ENCODE assay signal across 21 mouse cellular contexts in genomic region chr7:19864241-19864640, GRCm38 (mm10). TPM values are rescaled to one million over a fixed set of nuclear protein-coding genes. Genes with fewer than 3 reads are reported as not detected.
DNase-seq lines count a peak whose midpoint lies in the region; ATAC-seq and TF ChIP-seq lines count a peak whose summit lies in the region.
"Had no signal": no experiment of that assay in that cellular context is flagged by ENCODE, and none has a peak within 500 bp of the region (broad histone marks: within the 10 kb centered on the region; RNA-seq: fewer than 3 reads in every experiment).

No protein-coding gene starts in this region.

- 0 out of 2 replicates have a peak, but pooled peaks cover 3% of the 10 kb centered on the region for H3K9me3 ChIP-seq in heart, embryonic 12.5 days (replicated peaks)
- no peaks in the 10 kb centered on the region for H3K9me3 ChIP-seq in kidney, postnatal 0 days (replicated peaks; ENCODE audit: low read length)
- H3K9me3 ChIP-seq in midbrain, embryonic 10.5 days (replicated peaks): peaks cover 8% of the 10 kb centered on the region; the same call in 1 of the 2 replicates
- H3K9me3 ChIP-seq: embryonic facial prominence, embryonic 13.5 days; lung, embryonic 15.5 days; neural tube, embryonic 15.5 days; stomach, embryonic 15.5 days had no signal

- WGBS in heart, embryonic 12.5 days: 39% methylated on average over 2 of the region's 2 CpGs
- WGBS in kidney, postnatal 0 days: 31% methylated on average over 2 of the region's 2 CpGs
- WGBS in midbrain, embryonic 10.5 days: 40% methylated on average over 2 of the region's 2 CpGs

- TF ChIP-seq CTCF in kidney, postnatal 0 days (IDR thresholded peaks at IDR 0.05; ENCODE audit: low read depth): no peak

- ATAC-seq in heart, embryonic 12.5 days (ENCODE audit: insufficient number of reproducible peaks, low FRiP score): no peak
- ATAC-seq in kidney, postnatal 0 days (replicated peaks; ENCODE audit: low FRiP score, low read depth): 0 out of 2 replicates have a peak, but pooled peaks have one; percentile 40

- no peak overlapping the region for H3K9ac ChIP-seq in heart, embryonic 12.5 days
- H3K9ac ChIP-seq in kidney, postnatal 0 days (ENCODE audit: low read depth, low read length): no peak overlapping the region
- H3K9ac ChIP-seq: embryonic facial prominence, embryonic 13.5 days; lung, embryonic 15.5 days; neural tube, embryonic 15.5 days; stomach, embryonic 15.5 days had no signal

- H3K27ac ChIP-seq in heart, embryonic 12.5 days (ENCODE audit: poor library complexity, severe bottlenecking): no peak overlapping the region
- no peak overlapping the region for H3K27ac ChIP-seq in kidney, postnatal 0 days
- no peak overlapping the region for H3K27ac ChIP-seq in midbrain, embryonic 10.5 days (replicated peaks)
- H3K27ac ChIP-seq: embryonic facial prominence, embryonic 13.5 days; hindbrain, embryonic 10.5 days; lung, embryonic 15.5 days; neural tube, embryonic 15.5 days; stomach, embryonic 15.5 days had no signal

- peaks cover 7% of the 10 kb centered on the region; the same call in 1 of the 2 replicates for H3K4me1 ChIP-seq in heart, embryonic 12.5 days (replicated peaks)
- H3K4me1 ChIP-seq in kidney, postnatal 0 days (replicated peaks; ENCODE audit: insufficient read depth, low read length): no peaks in the 10 kb centered on the region
- H3K4me1 ChIP-seq in midbrain, embryonic 10.5 days: no peaks in the 10 kb centered on the region
- H3K4me1 ChIP-seq: embryonic facial prominence, embryonic 13.5 days; hindbrain, embryonic 10.5 days; lung, embryonic 15.5 days; neural tube, embryonic 15.5 days; stomach, embryonic 15.5 days had no signal

- H3K36me3 ChIP-seq in heart, embryonic 12.5 days: no peaks in the 10 kb centered on the region
- no peaks in the 10 kb centered on the region for H3K36me3 ChIP-seq in kidney, postnatal 0 days (ENCODE audit: insufficient read depth, low read length)
- no peaks in the 10 kb centered on the region for H3K36me3 ChIP-seq in midbrain, embryonic 10.5 days
- H3K36me3 ChIP-seq: embryonic facial prominence, embryonic 13.5 days; hindbrain, embryonic 10.5 days; lung, embryonic 15.5 days; neural tube, embryonic 15.5 days; stomach, embryonic 15.5 days had no signal

- no peak overlapping the region for H3K4me3 ChIP-seq in heart, embryonic 12.5 days
- no peak overlapping the region for H3K4me3 ChIP-seq in kidney, postnatal 0 days (replicated peaks; ENCODE audit: low read depth, low read length)
- no peak overlapping the region for H3K4me3 ChIP-seq in midbrain, embryonic 10.5 days
- H3K4me3 ChIP-seq: embryonic facial prominence, embryonic 13.5 days; hindbrain, embryonic 10.5 days; lung, embryonic 15.5 days; neural tube, embryonic 15.5 days; stomach, embryonic 15.5 days had no signal

- no peaks in the 10 kb centered on the region for H3K27me3 ChIP-seq in heart, embryonic 12.5 days (replicated peaks)
- H3K27me3 ChIP-seq in kidney, postnatal 0 days (ENCODE audit: insufficient read depth, low read length): no peaks in the 10 kb centered on the region
- no peaks in the 10 kb centered on the region for H3K27me3 ChIP-seq in midbrain, embryonic 10.5 days (ENCODE audit: low read depth, poor library complexity, severe bottlenecking)
- H3K27me3 ChIP-seq: embryonic facial prominence, embryonic 13.5 days; lung, embryonic 15.5 days; neural tube, embryonic 15.5 days; stomach, embryonic 15.5 days had no signal

- peak; percentile 95 for DNase-seq in heart, adult 11 months
- no peak for DNase-seq in kidney, postnatal 0 days (ENCODE audit: low spot score)
- no peak for DNase-seq in kidney, postnatal 10 days
- peak; percentile 73 for DNase-seq in adrenal gland, postnatal 14 days
- DNase-seq in heart, adult 9 months (ENCODE audit: low spot score in 2 of 2): peak; percentile 31 to 70
- DNase-seq in urinary bladder, postnatal 14 days (ENCODE audit: low spot score): no peak
- no peak for DNase-seq in midbrain, embryonic 10.5 days (ENCODE audit: low spot score)
- DNase-seq: gastrocnemius, postnatal 36 days; liver; retina, postnatal 1 day; thymus, postnatal 25 days had no signal

- no peak overlapping the region for H3K4me2 ChIP-seq in heart, embryonic 12.5 days
- no peak overlapping the region for H3K4me2 ChIP-seq in kidney, postnatal 0 days (ENCODE audit: low read length)
- H3K4me2 ChIP-seq: embryonic facial prominence, embryonic 13.5 days; lung, embryonic 15.5 days; neural tube, embryonic 15.5 days; stomach, embryonic 15.5 days had no signal

RNA-seq across cellular contexts. Expression of gene Ceacam16, which starts 3.1 kb away (rescaled TPM):
- not detected in 2 replicates for polyA plus RNA-seq in heart, embryonic 12.5 days (2016; fragmentation: Nextera tagmentation; extraction: Ambion mirVana)
- polyA plus RNA-seq in kidney, postnatal 0 days (2015; fragmentation: Nextera tagmentation; extraction: Ambion mirVana): not detected in 2 replicates
- 0.33 and 0.38 TPM in 2 replicates for total RNA-seq in adrenal gland, postnatal 14 days (2021)
- not detected in 2 replicates for polyA plus RNA-seq in midbrain, embryonic 10.5 days (2016; fragmentation: Nextera tagmentation; extraction: Ambion mirVana)
- total RNA-seq: gastrocnemius, postnatal 36 days; left cerebral cortex, postnatal 10 days had no signal
- polyA plus RNA-seq: cortical plate, adult 2 months; embryonic facial prominence, embryonic 13.5 days; frontal cortex, adult 2 months; hindbrain, embryonic 10.5 days; intestine, embryonic 14.5 days; lung, embryonic 15.5 days; stomach, embryonic 15.5 days had no signal

RNA-seq across cellular contexts. Expression of gene Gm19345, which starts 12.4 kb away (rescaled TPM):
- polyA plus RNA-seq in heart, embryonic 12.5 days (2016; fragmentation: Nextera tagmentation; extraction: Ambion mirVana): not detected in 2 replicates
- polyA plus RNA-seq in kidney, postnatal 0 days (2015; fragmentation: Nextera tagmentation; extraction: Ambion mirVana): not detected in 2 replicates
- total RNA-seq in adrenal gland, postnatal 14 days (2021): 0.59 TPM in 1 of 2 replicates, not detected in the other
- 0.14 TPM in 1 of 2 replicates, not detected in the other for polyA plus RNA-seq in midbrain, embryonic 10.5 days (2016; fragmentation: Nextera tagmentation; extraction: Ambion mirVana)
- total RNA-seq: gastrocnemius, postnatal 36 days had no signal
- polyA plus RNA-seq: lung, embryonic 15.5 days had no signal

RNA-seq across cellular contexts. Expression of gene Ceacam19, which starts 23.5 kb away (rescaled TPM):
- polyA plus RNA-seq in heart, embryonic 12.5 days (2016; fragmentation: Nextera tagmentation; extraction: Ambion mirVana): not detected in 2 replicates
- 0.08 and 0.13 TPM in 2 replicates for polyA plus RNA-seq in kidney, postnatal 0 days (2015; fragmentation: Nextera tagmentation; extraction: Ambion mirVana)
- not detected in 2 replicates for total RNA-seq in adrenal gland, postnatal 14 days (2021)
- not detected in 2 replicates for polyA plus RNA-seq in midbrain, embryonic 10.5 days (2016; fragmentation: Nextera tagmentation; extraction: Ambion mirVana)
- total RNA-seq: gastrocnemius, postnatal 36 days; left cerebral cortex, postnatal 10 days had no signal
- polyA plus RNA-seq: cortical plate, adult 2 months; frontal cortex, adult 2 months; hindbrain, embryonic 10.5 days; intestine, embryonic 14.5 days; lung, embryonic 15.5 days; neural tube, embryonic 15.5 days had no signal

RNA-seq across cellular contexts. Expression of gene Bcl3, which starts 41.7 kb away (rescaled TPM):
- 1.4 and 1.7 TPM in 2 replicates for polyA plus RNA-seq in heart, embryonic 12.5 days (2016; fragmentation: Nextera tagmentation; extraction: Ambion mirVana)
- 3.5 and 3.8 TPM in 2 replicates for polyA plus RNA-seq in kidney, postnatal 0 days (2015; fragmentation: Nextera tagmentation; extraction: Ambion mirVana)
- total RNA-seq in adrenal gland, postnatal 14 days (2021): 26.6 and 36.9 TPM in 2 replicates
- 1.1 and 1.8 TPM in 2 replicates for polyA plus RNA-seq in midbrain, embryonic 10.5 days (2016; fragmentation: Nextera tagmentation; extraction: Ambion mirVana)

RNA-seq across cellular contexts. Expression of gene Pvr, which starts 56.7 kb away (rescaled TPM):
- polyA plus RNA-seq in heart, embryonic 12.5 days (2016; fragmentation: Nextera tagmentation; extraction: Ambion mirVana): 15.7 and 16.0 TPM in 2 replicates
- polyA plus RNA-seq in kidney, postnatal 0 days (2015; fragmentation: Nextera tagmentation; extraction: Ambion mirVana): 7.3 and 7.8 TPM in 2 replicates
- 31.0 and 34.1 TPM in 2 replicates for total RNA-seq in adrenal gland, postnatal 14 days (2021)
- polyA plus RNA-seq in midbrain, embryonic 10.5 days (2016; fragmentation: Nextera tagmentation; extraction: Ambion mirVana): 7.4 and 7.5 TPM in 2 replicates

Comparison
In these comparisons a context has a peak if more than half of its experiments do, and no peak if none do; other contexts are left out.
1. DNase-seq: peak in heart, adult 11 months (single experiment), adrenal gland, postnatal 14 days (single experiment) and heart, adult 9 months (2 of 2); none in kidney, postnatal 0 days (single experiment), kidney, postnatal 10 days (single experiment), urinary bladder, postnatal 14 days (single experiment) and midbrain, embryonic 10.5 days (single experiment).